Mouse (Mus musculus) thymus, postnatal 0 days (tissue): ENCODE results near the gene Ccl17. TPM values are rescaled to one million over a fixed set of nuclear protein-coding genes. Genes with fewer than 3 reads are reported as not detected.
A peak's percentile ranks its signal among the peaks of the same experiment; 100 is the strongest.
"Not testable (repeated sequence)": the region's sequence is repeated elsewhere in the genome, so short reads cannot be mapped to it uniquely, and the experiment has no call there.

Experiments used
- DNase-seq: peaks from one replicate; pipeline ENCODE4 v3.0.0-alpha.2; 2015; ENCODE audit warnings: low spot score
- polyA plus RNA-seq: library from polyadenylated mRNA; unstranded; fragments of >200 nt; fragmentation: Nextera tagmentation; extraction: Ambion mirVana; gene quantifications from 2 replicates; pipeline ENCODE4 v1.2.1, GENCODE M21; 2015

Ccl17 gene
- polyA plus RNA-seq, 1 experiment from 2014 or later = 23.8 TPM

DNA sequence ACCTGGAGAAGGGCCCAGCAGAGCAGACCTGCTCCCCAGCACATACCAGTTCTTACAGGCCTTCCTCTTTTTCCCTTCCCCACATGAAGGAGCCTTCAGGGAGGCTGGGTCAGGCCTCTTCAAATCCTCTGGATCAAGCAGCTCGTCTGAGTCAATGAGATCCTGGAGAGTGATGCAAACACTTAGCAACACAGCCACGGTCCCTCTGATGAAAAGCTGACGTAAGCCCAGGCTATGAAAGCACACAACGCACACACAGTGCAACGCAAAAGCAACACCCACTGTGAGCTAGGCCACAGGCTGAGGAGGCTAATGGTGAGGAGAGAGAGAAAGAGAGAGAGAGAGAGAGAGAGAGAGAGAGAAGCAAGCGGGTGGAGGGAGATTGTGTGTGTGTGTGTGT, 14.9 kb downstream of the Ccl17 start:
- DNase-seq = no peak

DNA sequence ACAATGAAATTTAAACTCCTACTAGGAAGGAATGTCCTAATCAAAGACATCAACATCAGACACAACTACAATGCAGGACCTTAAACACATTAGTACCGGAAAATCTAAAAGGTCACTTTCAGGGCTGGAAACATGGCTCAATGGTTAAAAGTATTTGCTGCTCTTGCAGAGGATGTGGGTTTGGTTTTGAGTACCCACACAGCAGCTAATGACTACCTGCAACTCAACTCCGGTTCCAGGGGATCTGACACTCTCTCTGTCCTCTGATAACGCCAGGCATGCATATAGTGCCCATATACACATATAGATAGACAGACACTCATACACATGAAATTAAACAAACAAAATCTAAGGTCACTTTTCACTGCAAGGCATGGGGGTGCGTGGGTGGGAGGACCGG, 16.0 kb downstream of the Ccl17 start:
- DNase-seq = no peak

DNA sequence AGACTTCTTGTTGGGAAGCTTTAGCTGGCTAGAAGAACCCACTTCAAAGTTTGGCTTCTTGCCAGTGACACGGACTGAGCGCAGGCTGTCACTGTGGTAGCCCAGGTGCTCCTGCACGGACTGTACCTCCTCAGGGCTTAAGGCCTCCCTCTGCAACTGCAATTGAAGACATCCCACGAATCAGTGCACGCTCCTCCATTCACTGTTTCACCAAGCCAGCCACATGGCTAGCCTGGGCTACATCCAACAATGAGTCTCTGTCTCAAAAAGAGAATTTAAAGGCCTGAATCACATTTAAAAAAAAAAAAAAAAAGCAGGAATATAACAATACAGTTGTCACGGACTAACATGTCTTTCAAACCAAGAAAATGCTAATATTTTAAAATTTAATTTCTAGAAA, 18.0 kb downstream of the Ccl17 start:
- DNase-seq = no peak

DNA sequence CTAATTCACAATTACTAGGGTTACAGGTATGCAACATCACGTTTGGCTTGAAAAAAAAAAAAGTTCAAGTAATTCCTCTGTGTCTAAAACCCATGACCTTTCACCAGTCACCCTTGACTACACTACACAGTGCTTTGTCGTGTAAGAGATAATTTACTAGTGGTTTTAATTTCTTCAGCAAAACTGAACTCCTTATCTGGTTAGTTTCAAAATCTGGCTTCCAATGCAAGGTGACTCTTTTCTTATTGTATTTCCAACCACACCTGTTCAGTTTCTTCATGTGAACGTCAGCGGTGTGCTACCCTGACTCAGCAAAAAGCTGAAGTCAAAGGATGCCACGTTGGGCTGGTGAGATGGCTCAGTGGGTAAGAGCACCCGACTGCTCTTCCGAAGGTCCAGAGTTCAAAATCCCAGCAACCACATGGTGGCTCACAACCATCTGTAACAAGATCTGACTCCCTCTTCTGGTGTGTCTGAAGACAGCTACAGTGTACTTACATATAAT, 23.7 kb downstream of the Ccl17 start:
- not testable (repeated sequence) for DNase-seq

- DNase-seq = not testable (repeated sequence)
Observed at GRCm38 (mm10) chr8:94835751-94836150, 25.5 kb downstream of the Ccl17 start.

DNA sequence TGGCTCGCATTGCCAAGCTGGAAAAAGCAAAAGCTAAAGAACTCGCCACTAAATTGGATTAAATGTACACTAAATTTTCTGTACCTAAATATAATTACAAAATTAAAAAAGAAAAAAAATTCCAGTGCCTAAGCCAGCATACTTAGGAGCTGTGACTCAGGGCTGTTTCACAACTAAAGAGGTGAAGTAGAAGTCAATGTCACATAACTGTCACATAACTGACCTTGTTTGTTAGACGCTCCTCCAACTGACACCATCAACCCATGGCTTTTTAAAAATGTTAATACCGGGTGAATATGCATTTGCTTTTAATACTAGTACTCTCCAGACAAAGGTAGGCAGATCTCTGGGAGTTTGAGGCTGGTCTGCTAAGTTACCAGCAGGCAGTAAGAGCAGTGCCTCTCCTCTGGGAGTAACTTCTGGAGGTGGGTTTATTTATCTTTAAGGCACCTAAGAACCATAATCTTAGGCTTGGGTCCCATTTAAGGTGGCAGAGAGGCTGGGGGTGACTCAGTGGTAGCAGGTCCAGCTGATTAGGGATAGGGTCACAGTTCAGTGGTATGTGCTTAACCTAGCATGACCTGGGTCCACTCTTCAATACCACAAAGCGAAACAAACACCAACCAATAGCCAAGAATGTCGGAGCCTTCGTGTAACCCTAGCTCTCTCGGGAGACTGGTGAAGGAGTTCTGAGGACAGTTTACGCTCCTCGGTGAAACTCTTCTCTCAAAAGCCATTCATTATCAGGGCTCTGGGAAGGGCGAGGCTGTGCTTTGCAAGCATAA, 26.4 kb downstream of the Ccl17 start:
- no peak for DNase-seq

DNA sequence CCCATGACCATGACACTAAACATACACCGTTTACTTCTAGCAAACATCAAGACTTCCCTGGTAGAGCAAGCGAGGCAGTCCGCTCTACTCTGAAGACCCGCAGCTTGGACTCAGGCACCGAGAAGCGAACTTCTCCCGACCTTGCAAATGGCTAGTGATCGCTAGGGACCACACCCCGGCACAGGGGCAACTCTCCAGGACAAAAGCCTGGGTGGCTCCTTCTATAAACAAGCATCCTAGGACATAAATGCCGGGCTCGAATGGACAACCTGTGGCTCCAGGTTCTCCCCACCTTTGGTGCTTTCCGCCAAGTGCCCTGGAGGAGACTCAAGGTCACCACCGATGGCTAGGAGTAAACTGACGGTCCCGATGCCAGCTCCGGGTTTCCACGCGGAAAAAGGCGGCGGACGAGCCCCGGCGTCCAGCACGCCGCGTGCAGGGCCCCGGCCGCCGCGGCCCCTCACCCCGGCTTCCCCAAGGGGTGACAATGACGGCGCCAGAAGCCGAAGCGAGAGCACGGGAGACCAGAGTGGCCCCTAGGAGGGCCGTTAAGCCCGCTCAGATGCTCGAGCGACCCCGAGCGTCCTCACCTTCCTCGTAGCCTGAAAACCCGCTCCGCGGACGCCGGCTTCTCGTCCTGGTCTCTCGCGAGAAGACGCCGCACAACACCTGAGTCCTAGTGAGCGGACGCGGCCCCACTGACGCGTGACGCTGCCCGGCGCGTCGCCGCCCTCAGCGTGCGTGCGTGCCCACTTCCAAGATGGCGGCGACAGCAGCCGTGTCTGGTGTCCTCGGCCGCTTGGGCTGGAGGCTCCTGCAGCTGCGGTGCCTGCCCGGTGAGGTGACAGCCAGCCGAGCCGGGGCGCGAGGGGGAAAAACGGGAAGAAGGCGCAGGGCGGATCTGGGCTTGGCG, 27.7 kb downstream of the Ccl17 start, which contains the start of the genes Coq9 and Ciapin1:
Gene Coq9, plus strand, starts transcription at position 660 of the 913 bp plus-strand sequence.
Gene Ciapin1, minus strand, starts transcription at position 697 of the 913 bp plus-strand sequence.
- DNase-seq = peak; percentile 97

DNA sequence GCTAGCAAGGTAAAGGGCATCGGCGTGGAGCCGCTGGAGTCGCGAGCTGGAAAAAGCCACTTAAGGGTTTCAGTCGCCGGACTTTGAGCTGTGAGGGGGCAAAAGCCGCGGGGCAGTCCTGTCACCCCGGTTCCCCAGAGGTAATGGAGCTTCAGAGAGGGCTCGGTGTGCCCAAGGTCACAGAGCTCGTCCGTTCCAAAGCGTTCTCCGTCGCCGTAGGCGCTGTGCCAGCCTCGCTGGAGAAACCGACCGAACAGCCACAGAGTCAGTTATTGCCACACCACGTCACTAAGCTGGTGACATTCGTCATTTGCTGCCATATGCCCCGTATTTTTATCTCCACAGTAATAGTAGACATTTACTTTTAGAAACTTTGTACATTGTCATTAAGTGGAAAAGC, 28.3 kb downstream of the Ccl17 start:
- DNase-seq = peak; percentile 57

DNA sequence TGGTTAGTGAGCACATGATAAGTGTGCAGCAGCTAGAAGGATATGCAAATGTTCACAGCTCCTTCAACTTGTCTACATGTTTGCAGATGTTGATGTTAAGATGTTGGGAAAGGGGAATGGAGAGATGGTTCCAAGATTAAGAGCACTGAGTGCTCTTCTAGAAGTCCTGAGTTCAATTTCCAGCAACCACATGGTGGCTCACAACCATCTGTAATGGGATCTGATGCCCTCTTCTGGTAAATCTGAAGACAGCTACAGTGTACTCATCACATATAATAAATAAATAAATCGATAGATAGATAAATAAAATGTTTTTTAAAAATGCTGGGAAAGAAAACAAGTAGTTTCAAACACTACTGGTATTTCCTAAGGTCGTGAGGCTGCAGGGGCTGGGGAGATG, 30.9 kb downstream of the Ccl17 start:
- DNase-seq = no peak

GRCm38 (mm10) chr8:94850049-94850448, 39.8 kb downstream of the Ccl17 start:
- no peak for DNase-seq

- DNase-seq = not testable (repeated sequence)
Observed at GRCm38 (mm10) chr8:94854761-94855160, 44.5 kb downstream of the Ccl17 start.

DNA sequence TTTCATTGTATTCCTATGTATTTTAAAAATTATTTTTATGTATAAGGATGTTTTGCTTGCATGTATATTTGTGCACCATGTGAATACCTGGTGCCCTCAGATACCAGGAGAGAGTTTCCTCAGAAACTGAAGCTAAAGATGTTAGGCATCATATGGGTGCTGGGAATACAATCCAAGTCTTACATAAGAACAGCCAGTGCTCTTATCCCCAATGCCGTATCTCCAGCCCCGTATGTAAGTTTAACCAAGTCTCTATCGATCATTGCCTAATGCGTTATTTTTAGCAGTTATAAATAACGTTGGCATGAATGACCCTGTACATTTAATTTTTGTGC, 46.7 kb downstream of the Ccl17 start:
- DNase-seq = no peak

GRCm38 (mm10) chr8:94857346-94858173, 47.3 kb downstream of the Ccl17 start, which contains the start of gene Polr2c:
Polr2c (plus strand) TSS chr8:94857450.
- DNase-seq = peak; percentile 86

DNA sequence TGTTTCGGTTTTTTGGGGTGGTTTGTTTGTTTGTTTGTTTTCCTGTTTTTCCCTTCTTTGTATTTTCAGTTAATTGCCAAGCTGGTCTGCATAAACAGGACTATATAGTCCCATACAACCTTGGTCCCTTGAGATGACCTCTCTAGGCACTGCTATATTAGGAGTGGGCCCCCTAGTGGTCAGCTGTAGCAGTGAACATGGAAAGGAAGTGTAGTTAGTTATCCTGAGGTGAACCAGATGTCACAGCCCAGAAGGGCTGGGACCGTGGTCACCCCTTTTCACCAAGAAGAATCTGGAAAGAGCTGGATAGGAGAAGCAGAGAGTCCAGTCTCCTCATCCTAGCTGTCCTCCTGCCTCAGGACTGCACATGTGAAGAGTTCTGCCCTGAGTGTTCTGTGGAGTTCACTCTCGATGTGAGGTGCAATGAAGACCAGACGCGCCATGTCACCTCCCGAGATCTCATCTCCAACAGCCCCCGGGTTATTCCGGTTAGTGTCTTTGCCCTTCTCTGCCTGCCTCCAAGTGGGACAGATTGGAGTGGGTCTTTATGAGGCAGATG, 51.2 kb downstream of the Ccl17 start:
- DNase-seq = peak; percentile 50

Other genes starting within 250 kb of the Ccl17 start
- gene Rspry1, start 208.5 kb upstream of the Ccl17 start, polyA plus RNA-seq = 33.8 and 40.1 TPM in 2 replicates
- gene Fam192a, start 208.5 kb upstream of the Ccl17 start, polyA plus RNA-seq = 82.5 and 85.3 TPM in 2 replicates
- 75.9 and 92.2 TPM in 2 replicates for gene Arl2bp, start 143.9 kb upstream of the Ccl17 start, polyA plus RNA-seq
- 0.44 and 0.90 TPM in 2 replicates for gene Pllp, start 114.2 kb upstream of the Ccl17 start, polyA plus RNA-seq
- 24.8 and 28.7 TPM in 2 replicates for gene Ccl22, start 64.9 kb upstream of the Ccl17 start, polyA plus RNA-seq
- gene Cx3cl1, start 38.4 kb upstream of the Ccl17 start, polyA plus RNA-seq = 5.6 and 9.6 TPM in 2 replicates
- gene Coq9, start 27.9 kb downstream of the Ccl17 start, polyA plus RNA-seq = 45.5 and 48.3 TPM in 2 replicates
- 103 and 112 TPM in 2 replicates for gene Ciapin1, start 27.9 kb downstream of the Ccl17 start, polyA plus RNA-seq
- gene Polr2c, start 47.0 kb downstream of the Ccl17 start, polyA plus RNA-seq = 139 and 145 TPM in 2 replicates
- 3.8 TPM in 2 replicates for gene Dok4, start 65.9 kb downstream of the Ccl17 start, polyA plus RNA-seq
- gene Ccdc102a, start 107.6 kb downstream of the Ccl17 start, polyA plus RNA-seq = 7.8 and 9.4 TPM in 2 replicates
- gene Adgrg5, start 113.2 kb downstream of the Ccl17 start, polyA plus RNA-seq = 5.4 and 5.5 TPM in 2 replicates
- gene Adgrg1, start 164.3 kb downstream of the Ccl17 start, polyA plus RNA-seq = 37.8 and 43.2 TPM in 2 replicates
- 8.5 and 9.7 TPM in 2 replicates for gene Adgrg3, start 207.2 kb downstream of the Ccl17 start, polyA plus RNA-seq
- gene Drc7, start 244.7 kb downstream of the Ccl17 start, polyA plus RNA-seq = 1.3 TPM in 2 replicates